Mouse (Mus musculus) left cerebral cortex, postnatal 14 days (tissue): ENCODE measurements around the gene Fus. TPM values are rescaled to one million over a fixed set of nuclear protein-coding genes. Genes with fewer than 3 reads are reported as not detected.

Experiments used
- DNase-seq, 2 experiments: peaks; one replicate each; pipeline ENCODE4 v3.0.0; 2021 to 2022; ENCODE audit warnings: low spot score in 2 of 2, mixed read lengths in 1 of 2
- intact Hi-C: fragments of 180-260 bp; cut with DNase I; formaldehyde crosslinking; loops from one replicate; pipeline ENCODE4 v1.15.1; 2025
- total RNA-seq, 2 experiments: library from RNA; stranded (reverse); gene quantifications; 2 replicates each; pipeline ENCODE4 v1.2.3; 2021

Fus gene
- total RNA-seq, 2 experiments from 2014 or later: 313 to 324 TPM

GRCm38 (mm10) chr7:128031403-128031976, 64.2 kb downstream of the Fus start:
- no peak for DNase-seq

GRCm38 (mm10) chr7:128032290-128032988, 65.2 kb downstream of the Fus start:
- DNase-seq: no peak
- intact Hi-C loops: no loop called here

More at GRCm38 (mm10) chr7:128031403-128031976, 64.2 kb downstream of the Fus start:
- intact Hi-C loops: no loop called here

- intact Hi-C loops: no loop called here
- DNase-seq: no peak
Measured at GRCm38 (mm10) chr7:128032989-128033293, 65.7 kb downstream of the Fus start.

- no peak for DNase-seq
- intact Hi-C loops: no loop called here
Measured at GRCm38 (mm10) chr7:128033616-128034015, 66.4 kb downstream of the Fus start.

Other genes with a start within 250 kb of the Fus start
- gene Ctf2, start 235.3 kb upstream of the Fus start, total RNA-seq: not detected
- gene Fbxl19, start 222.9 kb upstream of the Fus start, total RNA-seq: 10 to 100 TPM; 89.1 to 89.8 TPM
- 10 to 100 TPM; 19.8 to 22.5 TPM for gene Orai3, start 197.6 kb upstream of the Fus start, total RNA-seq
- gene Setd1a, start 190.8 kb upstream of the Fus start, total RNA-seq: 10 to 100 TPM; 43.3 to 44.9 TPM
- gene Gm49388, start 181.8 kb upstream of the Fus start, total RNA-seq: 1 to 10 TPM; 1.7 TPM
- gene Hsd3b7, start 166.9 kb upstream of the Fus start, total RNA-seq: 1 to 10 TPM; 4.8 to 6.0 TPM
- gene Stx4a, start 143.2 kb upstream of the Fus start, total RNA-seq: 10 to 100 TPM; 50.3 to 55.3 TPM
- 100 to 1,000 TPM; 401 to 404 TPM for gene Stx1b, start 142.9 kb upstream of the Fus start, total RNA-seq
- 10 to 100 TPM; 25.0 to 25.6 TPM for gene Zfp646, start 91.2 kb upstream of the Fus start, total RNA-seq
- 10 to 100 TPM; 22.0 to 22.6 TPM for gene Zfp668, start 90.6 kb upstream of the Fus start, total RNA-seq
- 1 to 10 TPM; 1.3 TPM for gene Prss53, start 76.5 kb upstream of the Fus start, total RNA-seq
- gene Gm21974, start 72.0 kb upstream of the Fus start, total RNA-seq: not detected
- 10 to 100 TPM; 21.9 to 25.5 TPM for gene Vkorc1, start 71.8 kb upstream of the Fus start, total RNA-seq
- gene Bckdk, start 63.4 kb upstream of the Fus start, total RNA-seq: 10 to 100 TPM; 36.8 to 45.1 TPM
- gene Kat8, start 54.9 kb upstream of the Fus start, total RNA-seq: 10 to 100 TPM; 26.0 to 30.0 TPM
- under 1 TPM in 1 of 2 experiments, not detected in 1; 0.89 TPM for gene Prss8, start 37.4 kb upstream of the Fus start, total RNA-seq
- 10 to 100 TPM in 1 of 2 experiments, 1 to 10 TPM in 1; 9.8 to 10.3 TPM for gene Prss36, start 20.7 kb upstream of the Fus start, total RNA-seq
- 1 to 10 TPM; 2.2 to 3.7 TPM for gene Pycard, start 26.4 kb downstream of the Fus start, total RNA-seq
- gene Trim72, start 36.5 kb downstream of the Fus start, total RNA-seq: under 1 TPM; 0.64 to 0.97 TPM
- gene Itgam, start 95.2 kb downstream of the Fus start, total RNA-seq: 10 to 100 TPM; 10.9 to 11.6 TPM
- under 1 TPM in 1 of 2 experiments, not detected in 1; 0.08 TPM for gene Gm49368, start 95.2 kb downstream of the Fus start, total RNA-seq
- under 1 TPM in 1 of 2 experiments, not detected in 1; 0.23 TPM for gene Itgax, start 162.1 kb downstream of the Fus start, total RNA-seq
- not detected for gene Itgad, start 186.9 kb downstream of the Fus start, total RNA-seq
- gene Cox6a2, start 238.9 kb downstream of the Fus start, total RNA-seq: 10 to 100 TPM; 13.5 to 17.3 TPM